Mouse (Mus musculus): ENCODE results near the gene Nt5e.

Gene Nt5e

GRCm38 (mm10) chr9:88326930-88327901, at the start of gene Nt5e:
Gene Nt5e (plus strand): TSS chr9:88327197.
- no peak for DNase-seq (ENCODE audit: low read depth, low spot score)

- no peak for DNase-seq (ENCODE audit: low read depth, low spot score)
These were observed 49.4 kb upstream of the Nt5e start for GRCm38 (mm10) chr9:88277588-88277987.

GRCm38 (mm10) chr9:88279728-88280127, 47.3 kb upstream of the Nt5e start:
- no peak for DNase-seq (ENCODE audit: low read depth, low spot score)

- DNase-seq (ENCODE audit: low read depth, low spot score) = no peak
These were observed 37.3 kb upstream of the Nt5e start for GRCm38 (mm10) chr9:88289568-88290168.

- no peak for DNase-seq (ENCODE audit: low read depth, low spot score)
These were observed 34.1 kb upstream of the Nt5e start for GRCm38 (mm10) chr9:88292836-88293370.

- DNase-seq (ENCODE audit: low read depth, low spot score) = peak; percentile 71
These were observed 31.2 kb upstream of the Nt5e start for GRCm38 (mm10) chr9:88295798-88296197.

- DNase-seq (ENCODE audit: low read depth, low spot score) = no peak
These were observed 30.7 kb upstream of the Nt5e start for GRCm38 (mm10) chr9:88296321-88296720.

GRCm38 (mm10) chr9:88297244-88297643, 29.8 kb upstream of the Nt5e start:
- DNase-seq (ENCODE audit: low read depth, low spot score) = peak; percentile 56

- DNase-seq (ENCODE audit: low read depth, low spot score) = peak; percentile 70
These were observed 28.9 kb upstream of the Nt5e start for GRCm38 (mm10) chr9:88297871-88298658.

GRCm38 (mm10) chr9:88307019-88307618, 19.9 kb upstream of the Nt5e start:
- no peak for DNase-seq (ENCODE audit: low read depth, low spot score)

- no peak for DNase-seq (ENCODE audit: low read depth, low spot score)
These were observed 17.9 kb upstream of the Nt5e start for GRCm38 (mm10) chr9:88309127-88309526.

- DNase-seq (ENCODE audit: low read depth, low spot score) = no peak
These were observed 7.8 kb upstream of the Nt5e start for GRCm38 (mm10) chr9:88319226-88319625.

- no peak for DNase-seq (ENCODE audit: low read depth, low spot score)
These were observed 2.4 kb upstream of the Nt5e start for GRCm38 (mm10) chr9:88324616-88325015.

- DNase-seq (ENCODE audit: low read depth, low spot score) = no peak
These were observed 1.7 kb downstream of the Nt5e start for GRCm38 (mm10) chr9:88328666-88329065.

- peak; percentile 44 for DNase-seq (ENCODE audit: low read depth, low spot score)
These were observed 2.3 kb downstream of the Nt5e start for GRCm38 (mm10) chr9:88329166-88329748.

GRCm38 (mm10) chr9:88330316-88330715, 3.3 kb downstream of the Nt5e start:
- no peak for DNase-seq (ENCODE audit: low read depth, low spot score)

- peak; percentile 14 for DNase-seq (ENCODE audit: low read depth, low spot score)
These were observed 5.5 kb downstream of the Nt5e start for GRCm38 (mm10) chr9:88332447-88332846.

GRCm38 (mm10) chr9:88335839-88336238, 8.8 kb downstream of the Nt5e start:
- DNase-seq (ENCODE audit: low read depth, low spot score) = no peak

GRCm38 (mm10) chr9:88340819-88341218, 13.8 kb downstream of the Nt5e start:
- DNase-seq (ENCODE audit: low read depth, low spot score) = no peak

- no peak for DNase-seq (ENCODE audit: low read depth, low spot score)
These were observed 15.2 kb downstream of the Nt5e start for GRCm38 (mm10) chr9:88342241-88342640.

GRCm38 (mm10) chr9:88342701-88343100, 15.7 kb downstream of the Nt5e start:
- no peak for DNase-seq (ENCODE audit: low read depth, low spot score)
